Mouse (Mus musculus): ENCODE results near the gene Gm10065.
"Not testable (repeated sequence)": the region's sequence is repeated elsewhere in the genome, so short reads cannot be mapped to it uniquely, and the experiment has no call there.

Gene Gm10065

DNA sequence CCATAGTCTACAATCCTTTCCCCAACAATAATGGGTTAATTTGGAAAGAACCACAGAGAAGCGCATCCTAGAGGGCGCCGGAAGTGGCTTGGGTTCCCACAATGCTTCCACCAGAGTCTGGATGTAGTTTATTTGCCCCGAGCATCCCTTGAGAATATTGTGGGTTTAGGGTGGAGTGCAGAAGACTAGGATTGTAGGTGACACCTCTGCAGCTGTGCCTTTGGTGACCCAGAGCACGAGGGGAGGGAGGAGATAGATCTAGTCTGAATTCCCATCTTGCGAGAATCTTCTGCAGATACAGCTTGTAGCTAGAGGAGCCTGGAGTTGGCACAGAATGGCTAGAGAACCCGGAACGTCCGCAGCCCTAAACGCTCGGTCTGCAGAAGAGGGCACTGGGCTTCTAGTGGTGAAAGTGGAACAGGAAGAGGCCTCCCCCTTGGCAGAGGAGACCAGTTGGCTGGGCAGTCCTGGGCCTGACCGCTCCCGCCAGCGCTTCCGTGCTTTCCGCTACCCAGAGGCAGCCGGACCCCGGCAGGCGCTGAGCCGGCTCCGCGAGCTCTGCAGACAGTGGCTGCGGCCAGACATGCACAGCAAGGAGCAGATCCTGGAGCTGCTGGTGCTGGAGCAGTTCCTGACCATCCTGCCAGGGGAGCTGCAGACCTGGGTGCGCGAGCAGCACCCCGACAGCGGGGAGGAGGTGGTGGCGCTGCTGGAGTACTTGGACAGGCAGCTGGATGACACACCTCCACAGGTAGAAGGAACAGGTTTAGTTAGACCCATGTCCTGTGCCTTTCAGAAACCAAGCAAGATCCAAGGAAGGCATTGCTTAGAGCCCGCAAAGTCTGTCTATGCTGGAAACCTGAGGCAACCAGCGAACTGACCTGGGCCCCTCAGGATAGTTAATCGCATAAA lies at the start of gene Gm10065, which contains the start of gene Zkscan4:
TSS of gene Gm10065 (minus strand) at position 683 of the 912 bp plus-strand sequence.
TSS of gene Zkscan4 (plus strand) at position 149 of the 912 bp plus-strand sequence.
- DNase-seq (ENCODE audit: low spot score), result peak; percentile 36

GRCm38 (mm10) chr13:21506221-21506649 lies 27.0 kb upstream of the Gm10065 start:
- DNase-seq (ENCODE audit: low spot score), result peak; percentile 78

GRCm38 (mm10) chr13:21502296-21502695 lies 23.1 kb upstream of the Gm10065 start:
- DNase-seq (ENCODE audit: low spot score), result no peak

DNA sequence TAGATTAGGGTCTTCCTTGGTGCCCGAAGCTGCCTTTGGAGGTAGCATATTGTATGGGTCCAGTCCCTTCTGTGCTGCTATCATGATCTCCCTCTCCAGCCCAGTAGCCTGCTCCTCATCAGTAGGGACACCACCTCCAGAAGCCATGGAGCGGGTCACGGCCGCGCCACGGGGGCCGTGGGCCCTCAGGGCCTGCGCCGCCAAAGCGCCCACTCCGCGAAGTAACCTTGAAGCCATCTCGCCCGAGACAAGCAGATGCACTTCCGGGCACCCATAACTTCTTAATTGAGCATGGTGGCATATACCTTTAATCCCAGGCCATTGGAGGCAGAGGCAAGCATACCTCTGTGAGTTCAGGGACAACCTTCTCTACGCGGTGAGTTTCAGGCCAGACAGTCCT lies 21.9 kb upstream of the Gm10065 start, which contains the start of gene Gm11273:
TSS of gene Gm11273 (minus strand) at position 237 of the 400 bp plus-strand sequence.
- not testable (repeated sequence) for DNase-seq (ENCODE audit: low spot score)

- DNase-seq (ENCODE audit: low spot score), result no peak
Measured at GRCm38 (mm10) chr13:21495080-21495479, 15.8 kb upstream of the Gm10065 start, which contains the start of gene AK157302. Gene AK157302, plus strand, starts transcription at chr13:21495223.

DNA sequence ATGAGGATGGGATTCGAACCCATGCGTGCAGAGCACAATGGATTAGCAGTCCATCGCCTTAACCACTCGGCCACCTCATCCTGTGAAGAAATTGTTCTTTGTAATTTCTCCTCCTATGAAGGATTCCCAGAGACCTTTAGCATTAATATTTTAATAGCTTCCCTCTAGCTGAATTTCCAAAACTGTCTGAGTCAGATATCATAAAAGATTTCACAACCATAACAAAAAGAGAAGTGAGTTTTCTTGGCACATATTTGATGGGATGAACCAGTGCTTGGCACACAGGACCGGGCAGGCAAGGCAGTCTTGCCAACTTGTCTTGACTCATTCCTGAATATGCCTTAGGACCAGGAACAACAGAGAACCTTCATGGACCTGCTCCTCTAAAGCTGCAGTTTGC lies 13.6 kb upstream of the Gm10065 start:
- no peak for DNase-seq (ENCODE audit: low spot score)

GRCm38 (mm10) chr13:21486881-21487280 lies 7.6 kb upstream of the Gm10065 start:
- no peak for DNase-seq (ENCODE audit: low spot score)

- no peak for DNase-seq (ENCODE audit: low spot score)
Measured at GRCm38 (mm10) chr13:21472427-21472826, 6.8 kb downstream of the Gm10065 start.

- DNase-seq (ENCODE audit: low spot score), result no peak
Measured at GRCm38 (mm10) chr13:21469097-21469496, 10.1 kb downstream of the Gm10065 start.

DNA sequence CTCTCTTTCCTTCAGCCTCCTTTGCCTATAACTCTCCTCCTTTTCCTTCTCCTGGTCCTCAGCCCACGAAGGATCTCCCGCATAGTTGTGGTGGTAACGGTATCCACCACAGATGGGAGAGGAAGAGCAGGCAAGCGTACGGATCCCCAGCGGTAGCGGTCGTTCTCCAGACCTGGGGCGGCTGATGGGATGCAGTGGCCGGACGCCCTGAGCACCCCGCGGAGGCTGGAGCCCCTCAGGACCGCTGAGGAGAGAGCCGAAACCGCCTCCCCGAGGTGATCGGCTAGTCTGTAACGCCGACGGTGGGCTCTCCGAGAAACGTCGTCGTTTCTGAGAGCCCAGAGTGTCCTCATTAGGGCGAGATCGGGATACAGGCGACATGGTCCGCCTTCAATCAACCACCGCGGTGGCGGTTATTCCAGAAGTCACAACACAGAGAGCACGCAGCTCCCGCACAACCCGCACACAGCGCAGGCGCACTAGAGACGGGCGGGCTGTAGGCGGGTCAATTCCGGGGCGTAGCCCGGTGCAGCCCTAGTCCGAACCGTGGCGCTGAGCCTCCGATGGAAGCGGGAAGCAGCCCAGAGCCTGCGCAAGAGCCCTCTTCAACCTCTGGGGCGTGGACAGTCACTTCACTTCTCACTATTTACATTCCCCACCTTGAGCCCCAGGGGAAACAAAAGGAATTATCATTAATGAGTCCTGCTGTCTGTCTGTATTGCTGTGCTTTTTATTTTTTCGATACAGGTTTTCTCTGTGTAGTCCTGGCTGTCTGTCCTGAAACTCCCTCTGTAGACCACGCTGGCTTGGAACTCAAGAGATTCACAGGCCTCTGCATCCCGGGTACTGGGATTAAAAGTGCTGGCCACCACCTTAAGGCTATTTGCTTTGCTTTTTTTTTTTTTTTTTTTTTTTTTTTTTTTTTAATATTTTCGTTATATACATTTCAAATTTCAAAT lies 10.9 kb downstream of the Gm10065 start, which contains the start of gene Nkapl:
TSS of gene Nkapl (minus strand) at position 449 of the 959 bp plus-strand sequence.
- peak; percentile 84 for DNase-seq (ENCODE audit: low spot score)

DNA sequence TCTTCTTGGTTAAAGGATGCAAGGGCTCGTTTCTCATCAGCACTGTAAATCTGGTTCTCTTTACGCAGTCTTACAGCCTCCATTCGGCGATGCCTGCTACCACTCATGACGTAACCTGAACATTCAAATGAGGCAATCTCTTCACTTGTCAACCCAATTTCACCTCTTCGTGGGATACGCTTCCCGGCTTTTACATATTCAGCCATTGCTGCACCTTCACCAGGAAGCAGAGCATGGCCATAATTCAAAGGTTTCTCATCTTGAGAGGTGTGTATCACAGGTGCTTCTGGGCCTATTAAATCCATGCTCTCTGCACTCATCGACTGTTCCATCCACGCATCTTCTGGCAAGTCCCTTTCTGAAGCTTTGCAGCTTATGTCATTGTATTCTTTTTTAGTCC lies 11.9 kb downstream of the Gm10065 start:
- no peak for DNase-seq (ENCODE audit: low spot score)

DNA sequence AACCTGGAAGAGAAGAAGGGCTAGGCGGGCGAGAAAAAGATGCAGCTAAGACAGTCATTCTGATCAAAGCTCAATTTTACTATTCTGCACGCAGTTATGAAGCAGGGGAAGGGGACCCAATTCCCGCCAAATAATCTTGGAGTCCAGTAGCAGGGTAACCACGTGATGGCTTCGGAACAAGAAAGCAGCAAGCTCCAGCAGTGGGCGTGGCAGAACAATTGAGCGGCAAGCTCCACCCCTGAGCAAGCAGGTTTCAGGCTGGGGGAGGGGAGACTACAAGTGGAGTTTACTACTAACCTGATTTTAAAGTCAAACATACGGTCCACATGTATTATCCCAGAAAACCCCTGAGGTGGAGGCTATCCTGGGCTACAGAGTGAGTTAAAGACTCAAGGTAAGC lies 16.7 kb downstream of the Gm10065 start:
- not testable (repeated sequence) for DNase-seq (ENCODE audit: low spot score)

DNA sequence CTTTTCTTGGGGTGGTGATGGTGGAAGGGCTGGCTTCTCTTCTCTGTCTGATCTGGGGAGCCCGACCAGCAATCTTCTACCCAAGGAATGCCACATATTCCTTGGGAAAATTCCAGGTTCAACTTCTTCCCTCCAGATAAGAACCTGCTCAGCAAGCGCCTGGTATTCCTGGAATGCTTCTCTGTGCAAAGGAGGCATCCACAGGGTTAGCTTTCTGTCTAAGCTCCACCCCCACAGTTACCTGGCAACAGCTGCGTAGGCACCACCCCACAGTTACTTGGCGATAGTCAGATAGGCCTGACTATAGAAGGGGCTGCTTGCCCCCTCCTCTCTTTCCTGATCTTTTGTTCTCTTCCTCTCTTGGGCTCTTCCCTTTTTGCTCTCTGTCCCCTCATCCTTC lies 22.9 kb downstream of the Gm10065 start:
- no peak for DNase-seq (ENCODE audit: low spot score)

DNA sequence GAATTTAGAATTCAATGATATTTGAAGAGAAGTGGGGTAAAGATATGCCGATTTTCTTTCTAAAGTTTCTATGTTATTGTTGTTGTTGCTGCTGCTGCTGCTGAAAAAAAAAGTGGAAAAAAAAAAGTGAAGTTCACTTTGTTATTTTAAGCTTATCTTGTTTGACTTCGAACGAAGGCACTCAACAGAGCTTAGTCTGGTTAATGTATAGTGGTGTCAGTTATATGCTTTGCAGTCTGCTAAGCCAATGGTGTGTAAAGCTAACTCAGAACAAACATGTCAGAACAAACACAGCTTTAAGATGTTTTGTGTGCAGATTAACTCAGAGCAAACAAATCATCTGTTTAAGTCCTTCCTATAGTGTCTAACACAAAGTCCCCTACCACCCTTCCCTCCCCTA lies 25.1 kb downstream of the Gm10065 start:
- no peak for DNase-seq (ENCODE audit: low spot score)

DNA sequence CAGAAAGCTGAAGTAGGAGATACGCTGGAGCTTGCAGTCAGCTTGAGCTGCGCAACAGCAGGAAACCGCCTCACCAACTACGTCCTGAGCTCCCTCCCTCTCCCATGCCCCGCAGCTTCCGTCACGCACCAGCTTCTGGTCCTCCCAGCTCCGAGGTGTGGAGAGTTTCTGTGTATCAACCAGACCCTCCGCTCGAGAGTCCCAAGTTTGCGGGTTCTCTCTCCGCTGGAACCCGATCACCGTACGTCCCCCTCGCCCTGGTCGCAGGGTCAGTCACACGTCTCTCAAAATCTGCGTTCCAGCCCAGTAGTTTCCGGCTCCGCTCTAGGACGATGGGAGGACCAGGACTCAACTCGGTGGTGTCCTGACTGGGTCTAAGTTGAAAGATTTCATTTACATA lies 25.8 kb downstream of the Gm10065 start, which contains the start of gene Zscan26:
TSS of gene Zscan26 (minus strand) at position 282 of the 400 bp plus-strand sequence.
- DNase-seq (ENCODE audit: low spot score), result peak; percentile 77

DNA sequence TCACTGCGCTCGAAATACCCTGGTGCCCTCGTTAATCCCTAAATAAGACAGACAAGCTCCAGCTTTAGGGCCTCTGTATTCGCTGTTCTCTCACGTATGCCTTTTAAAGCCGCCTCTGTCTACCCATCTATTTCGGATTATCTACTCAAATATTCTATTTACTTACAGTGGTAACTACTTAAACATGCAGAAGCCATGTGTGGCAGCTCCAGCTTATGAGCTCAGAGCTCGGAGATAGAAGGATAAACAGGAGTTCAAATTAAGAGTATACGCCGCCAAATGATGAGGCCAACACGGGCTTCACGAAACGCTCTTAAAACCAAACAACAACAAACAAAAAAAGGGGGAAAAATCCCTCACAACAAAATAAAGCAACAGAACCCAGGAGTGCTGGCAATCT lies 26.2 kb downstream of the Gm10065 start:
- no peak for DNase-seq (ENCODE audit: low spot score)

DNA sequence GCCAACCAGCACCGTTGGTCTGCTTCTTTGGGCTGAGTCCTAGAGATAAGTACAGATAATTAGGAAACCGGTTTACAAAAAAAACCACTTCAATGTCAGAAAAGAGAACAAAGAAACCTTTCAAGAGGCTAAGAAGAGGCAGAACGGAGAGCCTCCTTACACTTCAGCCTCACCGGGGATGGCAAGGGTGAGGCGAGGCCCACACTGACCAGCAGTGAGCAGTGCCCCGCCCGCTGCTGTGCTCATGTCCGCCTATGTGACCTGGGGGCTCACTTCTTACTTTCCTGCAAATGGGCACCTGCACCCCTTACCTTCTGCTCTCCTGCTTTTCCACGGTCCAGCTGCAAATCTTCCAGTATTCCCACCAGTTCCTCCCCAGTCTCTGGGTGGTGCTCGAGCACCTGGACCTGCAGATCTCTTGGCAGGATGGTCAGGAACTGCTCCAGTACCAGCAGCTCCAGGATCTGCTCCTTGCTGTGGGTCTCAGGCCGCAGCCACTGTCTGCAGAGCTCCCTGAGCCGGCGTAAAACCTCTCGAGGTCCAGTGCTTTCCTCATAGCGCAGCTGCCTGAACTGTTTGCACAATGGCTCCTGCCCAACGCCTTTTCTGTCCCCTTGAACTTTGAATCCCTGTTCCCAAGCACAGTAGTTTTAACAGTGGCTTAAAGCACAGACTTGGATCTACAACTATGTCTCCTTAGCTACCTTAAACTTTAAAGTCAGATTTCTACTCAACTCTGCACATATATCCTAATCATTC lies 31.2 kb downstream of the Gm10065 start:
- peak; percentile 40 for DNase-seq (ENCODE audit: low spot score)

DNA sequence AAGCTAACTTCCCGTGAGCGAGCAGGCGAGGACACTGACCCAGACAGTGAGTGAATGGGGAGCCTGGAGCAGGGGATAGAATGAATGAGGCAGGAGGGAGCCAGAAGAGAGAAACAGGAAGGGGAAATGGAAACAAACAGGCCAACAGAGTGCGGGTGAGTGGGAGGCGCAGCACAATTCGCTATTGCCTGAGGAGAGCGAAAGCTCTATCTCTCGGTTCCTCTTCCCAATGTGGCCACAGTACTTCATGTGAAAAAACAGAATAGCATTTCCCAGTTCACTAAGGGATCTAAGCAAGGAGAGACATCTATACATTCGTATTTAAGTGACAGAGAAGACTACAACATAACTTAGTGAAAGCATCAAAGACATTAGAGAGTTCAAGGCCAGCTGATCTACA lies 32.4 kb downstream of the Gm10065 start:
- DNase-seq (ENCODE audit: low spot score), result no peak

DNA sequence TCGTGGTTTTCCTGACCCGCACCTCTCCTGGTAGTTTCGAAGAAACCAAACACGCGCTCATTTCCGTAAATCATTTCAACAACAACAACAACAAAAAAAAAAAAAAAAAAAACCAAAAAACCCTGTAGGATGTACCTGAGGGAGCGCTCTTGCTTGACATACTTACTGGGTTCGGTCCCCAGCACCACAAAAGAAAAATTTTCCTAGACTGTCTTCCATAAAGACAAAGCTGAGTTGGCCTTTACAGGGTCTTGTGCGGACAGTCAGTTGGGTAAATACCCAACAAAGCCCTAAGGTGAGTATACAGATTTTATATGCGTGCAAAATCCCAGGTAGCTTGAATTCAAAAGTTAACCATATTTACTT lies 38.1 kb downstream of the Gm10065 start:
- DNase-seq (ENCODE audit: low spot score), result no peak

- DNase-seq (ENCODE audit: low spot score), result peak; percentile 77
Measured at GRCm38 (mm10) chr13:21440503-21441206, 38.6 kb downstream of the Gm10065 start, which contains the start of gene Pgbd1. Gene Pgbd1, minus strand, starts transcription at chr13:21441058.

DNA sequence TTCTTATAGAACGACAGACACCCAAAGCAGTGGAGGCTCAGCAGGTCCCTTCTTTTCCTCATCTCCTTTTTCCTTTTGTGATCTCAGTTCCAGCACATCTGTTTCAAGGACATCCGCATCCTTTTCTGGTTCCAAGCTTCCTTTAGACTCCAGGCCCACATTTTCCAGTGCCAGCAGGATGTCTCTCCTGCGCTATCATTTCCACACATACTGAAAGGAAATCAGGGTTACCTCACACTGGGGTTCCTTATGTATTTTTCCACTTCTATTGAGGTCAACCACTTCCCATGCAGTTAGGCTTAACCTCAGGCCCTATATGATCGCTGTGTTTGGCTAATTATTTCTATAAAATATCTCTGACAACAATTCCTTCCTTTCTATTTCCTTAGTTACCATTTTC lies 43.8 kb downstream of the Gm10065 start:
- DNase-seq (ENCODE audit: low spot score), result no peak
